In the genomic region with DNA sequence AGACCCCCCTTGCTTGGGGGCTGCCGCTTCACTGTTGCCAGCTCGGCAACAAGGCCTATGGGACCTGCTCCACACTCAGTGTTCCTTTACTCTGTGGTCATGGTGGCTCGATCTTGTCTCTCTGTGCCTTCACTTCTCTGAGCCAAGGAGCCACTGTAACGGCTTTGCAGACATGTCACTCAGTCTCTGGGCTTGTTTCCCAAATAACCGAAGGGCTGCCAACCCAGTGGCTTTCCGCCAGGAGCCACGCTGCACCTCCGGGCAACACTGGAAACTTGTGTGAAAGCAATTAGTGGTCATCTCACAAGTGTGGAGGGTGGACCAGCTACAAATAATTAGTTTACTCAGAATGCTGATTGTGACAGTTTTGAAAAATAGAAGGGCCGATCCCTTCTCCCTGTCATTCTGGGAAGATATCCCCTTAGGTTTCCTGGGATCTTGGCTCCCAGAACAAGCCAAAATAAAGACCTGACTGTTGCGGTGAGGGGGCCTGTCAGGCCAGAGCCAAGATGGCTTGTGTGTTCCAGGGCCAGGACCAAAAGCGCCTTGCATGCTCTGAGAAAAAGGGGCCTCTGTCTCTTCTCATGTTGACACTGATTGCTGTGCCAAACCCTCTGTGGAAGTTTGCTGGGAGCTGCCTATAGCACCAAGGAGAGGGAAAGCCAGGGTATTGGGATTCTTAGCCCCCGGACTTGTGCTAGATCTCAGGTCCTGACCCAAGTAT, we compare ENCODE assay signal across 8 mouse cellular contexts. TPM values are rescaled to one million over a fixed set of nuclear protein-coding genes. Genes with fewer than 3 reads are reported as not detected.
DNase-seq lines count a peak whose midpoint lies in the region; ATAC-seq lines count a peak whose summit lies in the region.
"Had no signal": no experiment of that assay in that cellular context is flagged by ENCODE, and none has a peak within 500 bp of the region (broad histone marks: within the 10 kb centered on the region; RNA-seq: fewer than 3 reads in every experiment).

No protein-coding gene starts in this region.

- H3K4me1 ChIP-seq in heart, embryonic 14.5 days (ENCODE audit: control insufficient read depth in 2 of 2, insufficient read depth in 2 of 2, low read length in 2 of 2): peaks cover 3 to 4% of the 10 kb centered on the region in 2 experiments; a peak in 3 of 4 replicates

- H3K36me3 ChIP-seq in heart, embryonic 14.5 days (ENCODE audit: control insufficient read depth, insufficient read depth, low read length): no peaks in the 10 kb centered on the region

- H3K4me3 ChIP-seq in heart, embryonic 14.5 days (ENCODE audit: control insufficient read depth in 1 of 2, insufficient read depth in 1 of 2, low read depth in 1 of 2, low read length in 2 of 2): no peak overlapping the region

- H3K4me2 ChIP-seq in heart, embryonic 14.5 days (ENCODE audit: low read length): no peak overlapping the region

- peaks cover 8% of the 10 kb centered on the region for H3K27me3 ChIP-seq in heart, embryonic 14.5 days (ENCODE audit: control insufficient read depth, insufficient read depth, low read length)

- H3K27ac ChIP-seq in heart, embryonic 14.5 days (replicated peaks in 1 of 2; ENCODE audit: control insufficient read depth in 1 of 2, insufficient read depth in 1 of 2, low read depth in 2 of 2, low read length in 2 of 2): peak overlapping the region; percentile 36 to 43

- intact Hi-C loops in left cerebral cortex, postnatal 14 days (cut with DNase I): no loop called here

- H3K9ac ChIP-seq in heart, embryonic 14.5 days (ENCODE audit: low read length): no peak overlapping the region

- no peak for ATAC-seq in heart, embryonic 14.5 days (ENCODE audit: insufficient number of reproducible peaks, insufficient read depth, low FRiP score, low read depth)

- no peaks in the 10 kb centered on the region for H3K9me3 ChIP-seq in heart, embryonic 14.5 days (ENCODE audit: control insufficient read depth, low read length)

- peak; percentile 50 for DNase-seq in ovary, postnatal 14 days (ENCODE audit: low spot score)
- DNase-seq in ovary, adult 18-20 months (ENCODE audit: low spot score): no peak
- peak; percentile 96 to 98 for DNase-seq in cerebellum, postnatal 14 days
- DNase-seq in left cerebral cortex, postnatal 14 days (ENCODE audit: low spot score in 2 of 2): peak; percentile 76 to 80
- DNase-seq in embryo, embryonic 10 days (ENCODE audit: low spot score): no peak
- no peak for DNase-seq in embryo, embryonic 9.5 days (ENCODE audit: extremely low spot score)

- 67% methylated on average over 12 of the region's 12 CpGs for WGBS in heart, embryonic 14.5 days

RNA-seq across cellular contexts. Expression of a gene that starts 7.7 kb away (rescaled TPM):
- 0.13 and 0.27 TPM in 2 replicates for polyA plus RNA-seq in heart, embryonic 14.5 days (2014; fragmentation: Nextera tagmentation; extraction: Ambion mirVana)
- 1 to 10 TPM; 5.2 to 7.5 TPM for total RNA-seq in left cerebral cortex, postnatal 14 days (2021)

RNA-seq across cellular contexts. Expression of a gene that starts 10.8 kb away (rescaled TPM):
- polyA plus RNA-seq in heart, embryonic 14.5 days (2014; fragmentation: Nextera tagmentation; extraction: Ambion mirVana): 134 and 141 TPM in 2 replicates
- 100 to 1,000 TPM; 110 to 112 TPM for total RNA-seq in left cerebral cortex, postnatal 14 days (2021)

RNA-seq across cellular contexts. Expression of a gene that starts 36.7 kb away (rescaled TPM):
- not detected in 2 replicates for polyA plus RNA-seq in heart, embryonic 14.5 days (2014; fragmentation: Nextera tagmentation; extraction: Ambion mirVana)
- under 1 TPM; 0.46 to 0.47 TPM for total RNA-seq in left cerebral cortex, postnatal 14 days (2021)
- total RNA-seq: adrenal gland, adult 18-20 months had no signal

RNA-seq across cellular contexts. Expression of a gene that starts 58.4 kb away (rescaled TPM):
- polyA plus RNA-seq in heart, embryonic 14.5 days (2014; fragmentation: Nextera tagmentation; extraction: Ambion mirVana): 0.13 and 0.39 TPM in 2 replicates
- total RNA-seq in left cerebral cortex, postnatal 14 days (2021): under 1 TPM; 0.22 to 0.25 TPM

Comparison
In these comparisons a context has a peak if more than half of its experiments do, and no peak if none do; other contexts are left out.
1. DNase-seq: peak in ovary, postnatal 14 days (single experiment), cerebellum, postnatal 14 days (2 of 2) and left cerebral cortex, postnatal 14 days (2 of 2); none in ovary, adult 18-20 months (single experiment), embryo, embryonic 10 days (single experiment) and embryo, embryonic 9.5 days (single experiment).